Mouse (Mus musculus) stomach, embryonic 14.5 days (tissue): ENCODE results near the gene Nxph4. TPM values are rescaled to one million over a fixed set of nuclear protein-coding genes. Genes with fewer than 3 reads are reported as not detected.

ENCODE experiments used
- ATAC-seq: fragments of 200-750 bp; cut with Nextera tagmentation; 2 replicates; pipeline ENCODE4 v1.8.0; 2017; ENCODE audit warnings: low read depth, moderate TSS enrichment; ENCODE audit not compliant: insufficient number of reproducible peaks, insufficient read depth, low FRiP score
- H3K27ac ChIP-seq: fragments of 300-500 bp; sonication (generic); 2 replicates; pipeline ENCODE4 v1.5.1; 2014; ENCODE audit warnings: mild to moderate bottlenecking, low read length, moderate library complexity, mixed read lengths
- H3K27me3 ChIP-seq: fragments of 300-500 bp; sonication (generic); 2 replicates; pipeline ENCODE4 v1.6.1; 2014; ENCODE audit warnings: low read length, control low read depth, mixed read lengths; ENCODE audit not compliant: control insufficient read depth, insufficient read depth
- H3K36me3 ChIP-seq: fragments of 300-500 bp; sonication (generic); 2 replicates; pipeline ENCODE4 v1.6.1; 2014; ENCODE audit warnings: mild to moderate bottlenecking, control low read depth, low read length, moderate library complexity, mixed read lengths; ENCODE audit not compliant: control insufficient read depth, insufficient read depth
- H3K4me1 ChIP-seq: fragments of 300-500 bp; sonication (generic); 2 replicates; pipeline ENCODE4 v1.6.1; 2014; ENCODE audit warnings: low read length, control low read depth, mixed read lengths; ENCODE audit not compliant: control insufficient read depth, insufficient read depth
- H3K4me2 ChIP-seq: fragments of 300-500 bp; sonication (generic); replicated peaks from 2 replicates; pipeline ENCODE4 v1.6.1; 2014; ENCODE audit warnings: low read depth, low read length, control low read depth
- H3K4me3 ChIP-seq: fragments of 300-500 bp; sonication (generic); 2 replicates; pipeline ENCODE4 v1.5.1; 2014; ENCODE audit warnings: low read depth, low read length, control low read depth
- H3K9ac ChIP-seq: fragments of 300-500 bp; sonication (generic); replicated peaks from 2 replicates; pipeline ENCODE4 v1.6.1; 2014; ENCODE audit warnings: low read depth, mild to moderate bottlenecking, control low read depth, low read length, moderate library complexity, mixed read lengths
- H3K9me3 ChIP-seq: fragments of 300-500 bp; sonication (generic); 2 replicates; pipeline ENCODE4 v1.6.1; 2016; ENCODE audit warnings: low read depth, low read length, control low read depth; ENCODE audit not compliant: control insufficient read depth
- WGBS: fragments of 180-500 bp; shearing (Covaris S2); extraction: QIAGEN DNeasy Blood & Tissue Kit; methylation state at CpG from one replicate; pipeline ENCODE4 v1.1.7; 2014; 5-methylcytosine and 5-hydroxymethylcytosine counted together
- polyA plus RNA-seq: library from polyadenylated mRNA; unstranded; fragments of >200 nt; fragmentation: Nextera tagmentation; extraction: Ambion mirVana; gene quantifications from 2 replicates; pipeline ENCODE4 v1.2.1, GENCODE M21; 2014

Gene Nxph4
- polyA plus RNA-seq, 1 experiment from 2014 or later: 4.8 TPM

GRCm38 (mm10) chr10:127555703-127556102 lies 21.3 kb upstream of the Nxph4 start:
- ATAC-seq: no peak
- no peak overlapping the region for H3K4me2 ChIP-seq
- H3K36me3 ChIP-seq: peaks cover 95% of the 10 kb centered on the region
- WGBS: 78% methylated on average over 18 of the region's 18 CpGs
- H3K9me3 ChIP-seq: no peaks in the 10 kb centered on the region
- H3K4me1 ChIP-seq: no peaks in the 10 kb centered on the region
- H3K27me3 ChIP-seq: no peaks in the 10 kb centered on the region
- H3K27ac ChIP-seq: no peak overlapping the region
- no peak overlapping the region for H3K4me3 ChIP-seq
- no peak overlapping the region for H3K9ac ChIP-seq

- WGBS: 91% methylated on average over 17 of the region's 17 CpGs
Observed at GRCm38 (mm10) chr10:127549892-127550291, 15.5 kb upstream of the Nxph4 start.

GRCm38 (mm10) chr10:127548236-127548635 lies 13.9 kb upstream of the Nxph4 start:
- no peaks in the 10 kb centered on the region for H3K27me3 ChIP-seq
- H3K9ac ChIP-seq: no peak overlapping the region
- no peak for ATAC-seq
- H3K4me1 ChIP-seq: no peaks in the 10 kb centered on the region
- 98% methylated on average over 15 of the region's 15 CpGs for WGBS
- H3K4me3 ChIP-seq: no peak overlapping the region
- no peak overlapping the region for H3K27ac ChIP-seq
- no peak overlapping the region for H3K4me2 ChIP-seq
- no peaks in the 10 kb centered on the region for H3K9me3 ChIP-seq
- H3K36me3 ChIP-seq: peaks cover 81% of the 10 kb centered on the region

More at GRCm38 (mm10) chr10:127549892-127550291, 15.5 kb upstream of the Nxph4 start:
- Histone ChIP-seq H3K27me3 (no peaks in the 10 kb centered on the region), H3K4me1 (no peaks in the 10 kb centered on the region), H3K4me2 (no peak overlapping the region), H3K9ac (no peak overlapping the region), H3K4me3 (no peak overlapping the region), H3K27ac (no peak overlapping the region), H3K9me3 (no peaks in the 10 kb centered on the region), H3K36me3 (peaks cover 84% of the 10 kb centered on the region)
- no peak for ATAC-seq

- Histone ChIP-seq H3K27ac (no peak overlapping the region), H3K4me1 (no peaks in the 10 kb centered on the region), H3K27me3 (no peaks in the 10 kb centered on the region), H3K9ac (no peak overlapping the region), H3K4me2 (no peak overlapping the region), H3K36me3 (peaks cover 81% of the 10 kb centered on the region), H3K9me3 (no peaks in the 10 kb centered on the region), H3K4me3 (no peak overlapping the region)
- WGBS: 89% methylated on average over 7 of the region's 7 CpGs
- ATAC-seq: no peak
Observed at GRCm38 (mm10) chr10:127546505-127546904, 12.1 kb upstream of the Nxph4 start.

- Histone ChIP-seq H3K9me3 (no peaks in the 10 kb centered on the region), H3K9ac (no peak overlapping the region), H3K27ac (no peak overlapping the region), H3K4me2 (no peak overlapping the region), H3K4me3 (no peak overlapping the region), H3K27me3 (no peaks in the 10 kb centered on the region), H3K4me1 (no peaks in the 10 kb centered on the region), H3K36me3 (peaks cover 85% of the 10 kb centered on the region)
- ATAC-seq: no peak
- 83% methylated on average over 20 of the region's 20 CpGs for WGBS
Observed at GRCm38 (mm10) chr10:127544375-127544774, 10.0 kb upstream of the Nxph4 start.

- no peak overlapping the region for H3K27ac ChIP-seq
Observed at GRCm38 (mm10) chr10:127543916-127544315, 9.6 kb upstream of the Nxph4 start.

GRCm38 (mm10) chr10:127542720-127543119 lies 8.4 kb upstream of the Nxph4 start:
- no peak overlapping the region for H3K4me3 ChIP-seq
- H3K9me3 ChIP-seq: no peaks in the 10 kb centered on the region
- 65% methylated on average over 6 of the region's 6 CpGs for WGBS
- H3K4me1 ChIP-seq: no peaks in the 10 kb centered on the region
- H3K27me3 ChIP-seq: no peaks in the 10 kb centered on the region
- no peak for ATAC-seq
- H3K9ac ChIP-seq: no peak overlapping the region
- H3K36me3 ChIP-seq: peaks cover 86% of the 10 kb centered on the region
- no peak overlapping the region for H3K4me2 ChIP-seq
- H3K27ac ChIP-seq: no peak overlapping the region

More at GRCm38 (mm10) chr10:127543916-127544315, 9.6 kb upstream of the Nxph4 start:
- Histone ChIP-seq H3K9ac (no peak overlapping the region), H3K4me3 (no peak overlapping the region), H3K4me1 (no peaks in the 10 kb centered on the region), H3K9me3 (no peaks in the 10 kb centered on the region), H3K4me2 (no peak overlapping the region), H3K36me3 (peaks cover 86% of the 10 kb centered on the region), H3K27me3 (no peaks in the 10 kb centered on the region)
- WGBS: 67% methylated on average over 3 of the region's 3 CpGs
- ATAC-seq: no peak

- WGBS: 91% methylated on average over 13 of the region's 13 CpGs
- Histone ChIP-seq H3K4me2 (no peak overlapping the region), H3K27me3 (no peaks in the 10 kb centered on the region), H3K4me1 (no peaks in the 10 kb centered on the region), H3K27ac (no peak overlapping the region), H3K9ac (no peak overlapping the region), H3K4me3 (no peak overlapping the region), H3K36me3 (peaks cover 81% of the 10 kb centered on the region), H3K9me3 (no peaks in the 10 kb centered on the region)
- ATAC-seq: no peak
Observed at GRCm38 (mm10) chr10:127542084-127542483, 7.7 kb upstream of the Nxph4 start.

GRCm38 (mm10) chr10:127541510-127541909 lies 7.2 kb upstream of the Nxph4 start:
- H3K4me2 ChIP-seq: no peak overlapping the region
- H3K4me1 ChIP-seq: no peaks in the 10 kb centered on the region
- no peak for ATAC-seq
- H3K27ac ChIP-seq: no peak overlapping the region
- H3K4me3 ChIP-seq: no peak overlapping the region
- H3K9me3 ChIP-seq: no peaks in the 10 kb centered on the region
- H3K27me3 ChIP-seq: no peaks in the 10 kb centered on the region
- peaks cover 75% of the 10 kb centered on the region for H3K36me3 ChIP-seq
- H3K9ac ChIP-seq: no peak overlapping the region
- 95% methylated on average over 8 of the region's 8 CpGs for WGBS
